Mouse (Mus musculus): Measurements from ENCODE around the gene Tbc1d17. TPM values are rescaled to one million over a fixed set of nuclear protein-coding genes. Genes with fewer than 3 reads are reported as not detected.

Gene Tbc1d17
- polyA plus RNA-seq (2016; fragmentation: Nextera tagmentation; extraction: Ambion mirVana) = 84.7 and 96.2 TPM in 2 replicates

GRCm38 (mm10) chr7:44848561-44849415 lies at the start of gene Tbc1d17, which contains the start of gene Akt1s1:
Tbc1d17 (minus strand) TSS chr7:44849079.
Akt1s1 (plus strand) TSS chr7:44848991.
- Histone ChIP-seq H3K4me3 (replicated peaks) (peak within 1 kb of the TSS; percentile 78), H3K27ac (peak within 1 kb of the TSS; percentile 96), H3K9ac (replicated peaks) (peak within 1 kb of the TSS; percentile 68), H3K4me2 (peak within 1 kb of the TSS; percentile 85), H3K4me1 (replicated peaks) (peaks cover 32% of the 10 kb centered on the region), H3K27me3 (no peaks in the 10 kb centered on the region), H3K36me3 (peaks cover 51% of the 10 kb centered on the region), H3K9me3 (no peaks in the 10 kb centered on the region)
- under 1% methylated on average over 54 of the region's 54 CpGs for WGBS
- ATAC-seq (ENCODE audit: insufficient number of reproducible peaks, insufficient read depth, low FRiP score, low TSS enrichment, low read depth) = peak; percentile 85

GRCm38 (mm10) chr7:44898607-44899006 lies 49.7 kb upstream of the Tbc1d17 start:
- no peak for ATAC-seq (ENCODE audit: insufficient number of reproducible peaks, insufficient read depth, low FRiP score, low TSS enrichment, low read depth)
- H3K27me3 ChIP-seq = no peaks in the 10 kb centered on the region
- H3K4me1 ChIP-seq (replicated peaks) = peaks cover 41% of the 10 kb centered on the region
- no peak overlapping the region for H3K27ac ChIP-seq
- H3K4me3 ChIP-seq (replicated peaks) = no peak overlapping the region
- H3K36me3 ChIP-seq = peaks cover 47% of the 10 kb centered on the region
- no peak overlapping the region for H3K4me2 ChIP-seq
- 0 out of 2 replicates have a peak overlapping the region, but pooled peaks have one; percentile 31 for H3K9ac ChIP-seq (replicated peaks)
- H3K9me3 ChIP-seq = no peaks in the 10 kb centered on the region
- 40% methylated on average over 19 of the region's 19 CpGs for WGBS

DNA sequence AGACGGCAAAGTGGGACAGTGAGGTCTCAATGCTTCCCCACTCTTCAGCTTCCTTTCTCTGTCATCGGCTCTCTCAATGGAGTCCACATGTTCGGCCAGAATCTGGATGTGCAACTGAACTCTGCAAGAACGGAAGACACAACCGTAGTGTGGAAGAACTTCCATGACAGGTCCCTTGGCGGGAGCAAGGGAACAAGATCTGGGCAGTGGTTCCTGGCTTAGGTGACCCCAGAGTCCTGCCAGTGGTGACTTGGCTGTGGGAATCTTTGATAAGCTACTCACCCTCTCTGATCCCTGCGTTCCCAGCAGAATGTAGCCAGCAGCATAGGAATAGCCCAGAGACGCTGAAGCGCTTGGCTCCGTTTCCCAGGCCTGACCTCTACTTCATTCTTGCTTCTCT lies 47.6 kb upstream of the Tbc1d17 start:
- peak overlapping the region; percentile 72 for H3K9ac ChIP-seq (replicated peaks)
- 38% methylated on average over 10 of the region's 10 CpGs for WGBS
- no peaks in the 10 kb centered on the region for H3K27me3 ChIP-seq
- no peak for ATAC-seq (ENCODE audit: insufficient number of reproducible peaks, insufficient read depth, low FRiP score, low TSS enrichment, low read depth)
- H3K36me3 ChIP-seq = peaks cover 27% of the 10 kb centered on the region
- H3K4me1 ChIP-seq (replicated peaks) = peaks cover 42% of the 10 kb centered on the region
- peak overlapping the region; percentile 62 for H3K4me3 ChIP-seq (replicated peaks)
- no peaks in the 10 kb centered on the region for H3K9me3 ChIP-seq
- H3K27ac ChIP-seq = peak overlapping the region; percentile 90
- H3K4me2 ChIP-seq = peak overlapping the region; percentile 75

- 1% methylated on average over 34 of the region's 34 CpGs for WGBS
- peak; percentile 35 for ATAC-seq (ENCODE audit: insufficient number of reproducible peaks, insufficient read depth, low FRiP score, low TSS enrichment, low read depth)
- peak within 1 kb of the TSS; percentile 75 for H3K4me2 ChIP-seq
- peaks cover 42% of the 10 kb centered on the region for H3K4me1 ChIP-seq (replicated peaks)
- H3K27ac ChIP-seq = peak within 1 kb of the TSS; percentile 90
- H3K36me3 ChIP-seq = peaks cover 27% of the 10 kb centered on the region
- H3K9me3 ChIP-seq = no peaks in the 10 kb centered on the region
- no peaks in the 10 kb centered on the region for H3K27me3 ChIP-seq
- peak within 1 kb of the TSS; percentile 62 for H3K4me3 ChIP-seq (replicated peaks)
- H3K9ac ChIP-seq (replicated peaks) = peak within 1 kb of the TSS; percentile 72
Measured at GRCm38 (mm10) chr7:44895593-44896434, 46.9 kb upstream of the Tbc1d17 start, which contains the start of gene Fuz. Fuz (plus strand) TSS chr7:44896079.

- peak overlapping the region; percentile 62 for H3K4me3 ChIP-seq (replicated peaks)
- ATAC-seq (ENCODE audit: insufficient number of reproducible peaks, insufficient read depth, low FRiP score, low TSS enrichment, low read depth) = no peak
- H3K27ac ChIP-seq = peak overlapping the region; percentile 90
- H3K4me1 ChIP-seq (replicated peaks) = peaks cover 44% of the 10 kb centered on the region
- no peaks in the 10 kb centered on the region for H3K9me3 ChIP-seq
- H3K36me3 ChIP-seq = peaks cover 27% of the 10 kb centered on the region
- H3K9ac ChIP-seq (replicated peaks) = no peak overlapping the region
- peak overlapping the region; percentile 75 for H3K4me2 ChIP-seq
- WGBS = 67% methylated on average over 7 of the region's 7 CpGs
- no peaks in the 10 kb centered on the region for H3K27me3 ChIP-seq
Measured at GRCm38 (mm10) chr7:44895206-44895592, 46.3 kb upstream of the Tbc1d17 start.

DNA sequence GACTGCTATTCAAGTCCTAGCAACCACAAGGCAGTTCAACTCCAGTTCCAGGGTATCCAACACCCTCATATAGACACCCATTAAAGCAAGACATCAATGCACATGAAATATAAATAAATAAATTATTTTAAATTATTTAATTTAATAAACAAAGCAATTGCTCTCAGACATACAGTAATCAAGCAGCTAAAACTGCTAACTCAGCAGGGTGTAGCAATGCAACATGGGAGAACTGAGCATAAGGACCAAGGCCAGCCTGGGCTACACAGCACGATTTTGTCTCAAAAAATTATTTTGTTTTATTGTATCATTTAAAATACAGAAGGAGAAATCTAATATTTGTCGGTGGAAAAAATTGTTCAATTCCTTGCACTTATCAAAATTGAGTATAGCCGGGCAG lies 45.3 kb upstream of the Tbc1d17 start:
- Histone ChIP-seq H3K9me3 (no peaks in the 10 kb centered on the region), H3K9ac (replicated peaks) (no peak overlapping the region), H3K4me2 (no peak overlapping the region), H3K27ac (no peak overlapping the region), H3K4me1 (replicated peaks) (peaks cover 44% of the 10 kb centered on the region), H3K27me3 (no peaks in the 10 kb centered on the region), H3K4me3 (replicated peaks) (no peak overlapping the region), H3K36me3 (peaks cover 20% of the 10 kb centered on the region)
- 84% methylated on average over 3 of the region's 3 CpGs for WGBS
- no peak for ATAC-seq (ENCODE audit: insufficient number of reproducible peaks, insufficient read depth, low FRiP score, low TSS enrichment, low read depth)

- Histone ChIP-seq H3K4me3 (replicated peaks) (peak overlapping the region; percentile 23; the same call in 1 of the 2 replicates), H3K9ac (replicated peaks) (no peak overlapping the region), H3K36me3 (peaks cover 23% of the 10 kb centered on the region), H3K27me3 (no peaks in the 10 kb centered on the region), H3K4me1 (replicated peaks) (peaks cover 38% of the 10 kb centered on the region), H3K27ac (peak overlapping the region; percentile 92), H3K4me2 (peak overlapping the region; percentile 85), H3K9me3 (no peaks in the 10 kb centered on the region)
- 34% methylated on average over 8 of the region's 8 CpGs for WGBS
- no peak for ATAC-seq (ENCODE audit: insufficient number of reproducible peaks, insufficient read depth, low FRiP score, low TSS enrichment, low read depth)
Measured at GRCm38 (mm10) chr7:44893197-44893596, 44.3 kb upstream of the Tbc1d17 start.

GRCm38 (mm10) chr7:44892276-44892921 lies 43.5 kb upstream of the Tbc1d17 start, which contains the start of gene Med25:
Med25 (minus strand) TSS chr7:44892712.
- no peaks in the 10 kb centered on the region for H3K9me3 ChIP-seq
- no peaks in the 10 kb centered on the region for H3K27me3 ChIP-seq
- peaks cover 31% of the 10 kb centered on the region for H3K36me3 ChIP-seq
- peak; percentile 61 for ATAC-seq (ENCODE audit: insufficient number of reproducible peaks, insufficient read depth, low FRiP score, low TSS enrichment, low read depth)
- peak within 1 kb of the TSS; percentile 82 for H3K4me3 ChIP-seq (replicated peaks)
- H3K27ac ChIP-seq = peak within 1 kb of the TSS; percentile 96
- peak within 1 kb of the TSS; percentile 85 for H3K9ac ChIP-seq (replicated peaks)
- WGBS = under 1% methylated on average over 56 of the region's 56 CpGs
- H3K4me2 ChIP-seq = peak within 1 kb of the TSS; percentile 85
- H3K4me1 ChIP-seq (replicated peaks) = peaks cover 38% of the 10 kb centered on the region

GRCm38 (mm10) chr7:44891611-44892010 lies 42.7 kb upstream of the Tbc1d17 start:
- peaks cover 30% of the 10 kb centered on the region for H3K4me1 ChIP-seq (replicated peaks)
- H3K9me3 ChIP-seq = no peaks in the 10 kb centered on the region
- WGBS = 32% methylated on average over 6 of the region's 6 CpGs
- no peaks in the 10 kb centered on the region for H3K27me3 ChIP-seq
- no peak for ATAC-seq (ENCODE audit: insufficient number of reproducible peaks, insufficient read depth, low FRiP score, low TSS enrichment, low read depth)
- H3K27ac ChIP-seq = peak overlapping the region; percentile 96
- H3K36me3 ChIP-seq = peaks cover 39% of the 10 kb centered on the region
- H3K9ac ChIP-seq (replicated peaks) = peak overlapping the region; percentile 85
- peak overlapping the region; percentile 85 for H3K4me2 ChIP-seq
- peak overlapping the region; percentile 82 for H3K4me3 ChIP-seq (replicated peaks)

DNA sequence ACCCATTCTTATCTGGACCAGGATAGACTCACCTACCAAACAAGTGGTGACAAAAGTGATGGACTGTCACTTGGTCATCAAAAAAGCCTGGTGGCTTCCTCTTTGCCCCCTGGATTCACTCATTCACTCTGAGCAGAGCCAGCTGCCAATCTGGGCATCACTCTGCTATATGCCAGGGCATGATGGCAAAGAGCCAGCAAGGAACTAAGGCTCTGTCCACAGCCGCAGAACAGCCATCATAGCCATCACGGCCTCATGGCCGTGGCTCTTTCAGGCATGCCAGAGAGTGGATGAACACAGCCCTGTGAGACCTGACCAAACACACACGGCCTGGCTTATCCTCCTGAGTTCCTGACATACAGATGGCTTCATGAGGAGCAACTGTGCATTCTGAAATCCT lies 41.9 kb upstream of the Tbc1d17 start:
- H3K4me3 ChIP-seq (replicated peaks) = peak overlapping the region; percentile 82
- peak overlapping the region; percentile 85; the same call in 1 of the 2 replicates for H3K9ac ChIP-seq (replicated peaks)
- ATAC-seq (ENCODE audit: insufficient number of reproducible peaks, insufficient read depth, low FRiP score, low TSS enrichment, low read depth) = no peak
- peak overlapping the region; percentile 85 for H3K4me2 ChIP-seq
- no peak overlapping the region for H3K27ac ChIP-seq
- H3K36me3 ChIP-seq = peaks cover 47% of the 10 kb centered on the region
- 92% methylated on average over 4 of the region's 4 CpGs for WGBS
- H3K27me3 ChIP-seq = no peaks in the 10 kb centered on the region
- no peaks in the 10 kb centered on the region for H3K9me3 ChIP-seq
- H3K4me1 ChIP-seq (replicated peaks) = peaks cover 28% of the 10 kb centered on the region

All from limb, embryonic 12.5 days (tissue).